Mouse (Mus musculus): ENCODE data around the gene Tceal8. TPM values are rescaled to one million over a fixed set of nuclear protein-coding genes. Genes with fewer than 3 reads are reported as not detected.
"Not testable (repeated sequence)": the region's sequence is repeated elsewhere in the genome, so short reads cannot be mapped to it uniquely, and the experiment has no call there.

Tceal8 gene
- polyA plus RNA-seq, 1 experiment from 2014 or later: 134 TPM

- Histone ChIP-seq H3K4me2 (ENCODE audit: low read length) (peak overlapping the region; percentile 57), H3K4me3 (ENCODE audit: low read length) (peak overlapping the region; percentile 44), H3K9ac (ENCODE audit: low read depth, low read length) (peak overlapping the region; percentile 55)
- H3K27ac ChIP-seq (ENCODE audit: low read depth, low read length); ATAC-seq; H3K27me3 ChIP-seq (replicated peaks; ENCODE audit: control insufficient read depth, insufficient read depth, low read length); H3K36me3 ChIP-seq (ENCODE audit: control insufficient read depth, insufficient read depth, low read length); H3K9me3 ChIP-seq (ENCODE audit: control insufficient read depth, low read length); H3K4me1 ChIP-seq (ENCODE audit: control insufficient read depth, insufficient read depth, low read depth, low read length): not testable (repeated sequence)
- 37% methylated on average over 5 of the region's 5 CpGs for WGBS
Measured at GRCm38 (mm10) chrX:136139640-136140004, 32.5 kb downstream of the Tceal8 start.

- H3K27ac ChIP-seq (ENCODE audit: low read depth, low read length); H3K4me1 ChIP-seq (ENCODE audit: control insufficient read depth, insufficient read depth, low read depth, low read length); H3K27me3 ChIP-seq (replicated peaks; ENCODE audit: control insufficient read depth, insufficient read depth, low read length); H3K9me3 ChIP-seq (ENCODE audit: control insufficient read depth, low read length); H3K36me3 ChIP-seq (ENCODE audit: control insufficient read depth, insufficient read depth, low read length): not testable (repeated sequence)
- ATAC-seq: peak; percentile 98
- H3K9ac ChIP-seq (ENCODE audit: low read depth, low read length): peak within 1 kb of the TSS; percentile 55
- peak within 1 kb of the TSS; percentile 44 for H3K4me3 ChIP-seq (ENCODE audit: low read length)
- peak within 1 kb of the TSS; percentile 57 for H3K4me2 ChIP-seq (ENCODE audit: low read length)
- WGBS: no CpG with 5 or more reads among the region's 64 CpGs
Measured at GRCm38 (mm10) chrX:136138827-136139639, 33.1 kb downstream of the Tceal8 start, which contains the start of gene Bex4. Gene Bex4, plus strand, starts transcription at chrX:136138996.

GRCm38 (mm10) chrX:136135559-136135958 lies 36.6 kb downstream of the Tceal8 start:
- Histone ChIP-seq H3K36me3 (ENCODE audit: control insufficient read depth, insufficient read depth, low read length) (no peaks in the 10 kb centered on the region), H3K27me3 (replicated peaks; ENCODE audit: control insufficient read depth, insufficient read depth, low read length) (no peaks in the 10 kb centered on the region), H3K4me1 (ENCODE audit: control insufficient read depth, insufficient read depth, low read depth, low read length) (no peaks in the 10 kb centered on the region), H3K27ac (ENCODE audit: low read depth, low read length) (no peak overlapping the region), H3K9me3 (ENCODE audit: control insufficient read depth, low read length) (no peaks in the 10 kb centered on the region), H3K9ac (ENCODE audit: low read depth, low read length) (no peak overlapping the region), H3K4me2 (ENCODE audit: low read length) (no peak overlapping the region), H3K4me3 (ENCODE audit: low read length) (no peak overlapping the region)
- no peak for ATAC-seq
- 89% methylated on average over 4 of the region's 4 CpGs for WGBS

- Histone ChIP-seq H3K4me1 (ENCODE audit: control insufficient read depth, insufficient read depth, low read depth, low read length) (no peaks in the 10 kb centered on the region), H3K27ac (ENCODE audit: low read depth, low read length) (no peak overlapping the region), H3K36me3 (ENCODE audit: control insufficient read depth, insufficient read depth, low read length) (no peaks in the 10 kb centered on the region), H3K9me3 (ENCODE audit: control insufficient read depth, low read length) (no peaks in the 10 kb centered on the region), H3K4me2 (ENCODE audit: low read length) (0 out of 2 replicates have a peak overlapping the region, but pooled peaks have one; percentile 17), H3K9ac (ENCODE audit: low read depth, low read length) (no peak overlapping the region), H3K4me3 (ENCODE audit: low read length) (no peak overlapping the region), H3K27me3 (replicated peaks; ENCODE audit: control insufficient read depth, insufficient read depth, low read length) (no peaks in the 10 kb centered on the region; the same call in 1 of the 2 replicates)
- no peak for ATAC-seq
- WGBS: 22% methylated on average over 5 of the region's 5 CpGs
Measured at GRCm38 (mm10) chrX:136127744-136128064, 44.4 kb downstream of the Tceal8 start.

- no peak for ATAC-seq
- 52% methylated on average over 8 of the region's 8 CpGs for WGBS
- Histone ChIP-seq H3K27me3 (replicated peaks; ENCODE audit: control insufficient read depth, insufficient read depth, low read length) (no peaks in the 10 kb centered on the region; the same call in 1 of the 2 replicates), H3K9me3 (ENCODE audit: control insufficient read depth, low read length) (no peaks in the 10 kb centered on the region), H3K4me2 (ENCODE audit: low read length) (0 out of 2 replicates have a peak overlapping the region, but pooled peaks have one; percentile 17), H3K4me1 (ENCODE audit: control insufficient read depth, insufficient read depth, low read depth, low read length) (no peaks in the 10 kb centered on the region), H3K4me3 (ENCODE audit: low read length) (no peak overlapping the region), H3K36me3 (ENCODE audit: control insufficient read depth, insufficient read depth, low read length) (no peaks in the 10 kb centered on the region), H3K27ac (ENCODE audit: low read depth, low read length) (no peak overlapping the region), H3K9ac (ENCODE audit: low read depth, low read length) (no peak overlapping the region)
Measured at GRCm38 (mm10) chrX:136127038-136127743, 45.0 kb downstream of the Tceal8 start.

Small RNA genes within 50 kb of the gene (microRNA-seq; reads per million reads assigned to microRNA genes)
- not detected for gene Mir6383

Other genes with a start within 250 kb of the Tceal8 start
- 271 and 305 TPM in 2 replicates for gene Arxes2, start 178.5 kb downstream of the Tceal8 start, polyA plus RNA-seq (2015; fragmentation: Nextera tagmentation; extraction: Ambion mirVana)
- 148 and 179 TPM in 2 replicates for gene Arxes1, start 139.0 kb downstream of the Tceal8 start, polyA plus RNA-seq (2015; fragmentation: Nextera tagmentation; extraction: Ambion mirVana)
- 784 and 846 TPM in 2 replicates for gene Bex2, start 104.1 kb downstream of the Tceal8 start, polyA plus RNA-seq (2015; fragmentation: Nextera tagmentation; extraction: Ambion mirVana)
- gene Nxf3, start 87.1 kb downstream of the Tceal8 start, polyA plus RNA-seq (2015; fragmentation: Nextera tagmentation; extraction: Ambion mirVana): not detected in 2 replicates
- 137 and 140 TPM in 2 replicates for gene Bex4, start 33.3 kb downstream of the Tceal8 start, polyA plus RNA-seq (2015; fragmentation: Nextera tagmentation; extraction: Ambion mirVana)
- gene Tceal5, start 31.5 kb upstream of the Tceal8 start, polyA plus RNA-seq (2015; fragmentation: Nextera tagmentation; extraction: Ambion mirVana): 37.8 and 39.5 TPM in 2 replicates
- 2.9 and 14.2 TPM in 2 replicates for gene Tceal7, start 42.4 kb upstream of the Tceal8 start, polyA plus RNA-seq (2015; fragmentation: Nextera tagmentation; extraction: Ambion mirVana)
- 273 and 301 TPM in 2 replicates for gene Bex1, start 43.2 kb upstream of the Tceal8 start, polyA plus RNA-seq (2015; fragmentation: Nextera tagmentation; extraction: Ambion mirVana)
- 226 and 232 TPM in 2 replicates for gene Tceal9, start 72.7 kb upstream of the Tceal8 start, polyA plus RNA-seq (2015; fragmentation: Nextera tagmentation; extraction: Ambion mirVana)
- 710 and 810 TPM in 2 replicates for gene Bex3, start 97.9 kb upstream of the Tceal8 start, polyA plus RNA-seq (2015; fragmentation: Nextera tagmentation; extraction: Ambion mirVana)

All from hindbrain, embryonic 16.5 days (tissue).